In genomic region chr8:47947672-47948618, GRCm38 (mm10) we compare ENCODE assay signal across 11 mouse cellular contexts. TPM values are rescaled to one million over a fixed set of nuclear protein-coding genes. Genes with fewer than 3 reads are reported as not detected.
A peak's percentile ranks its signal among the peaks of the same experiment; 100 is the strongest.
DNase-seq lines count a peak whose midpoint lies in the region; ATAC-seq and TF ChIP-seq lines count a peak whose summit lies in the region.
"Had no signal": no experiment of that assay in that cellular context is flagged by ENCODE, and none has a peak within 500 bp of the region (broad histone marks: within the 10 kb centered on the region; RNA-seq: fewer than 3 reads in every experiment).

No protein-coding gene starts in this region.

- peaks cover 20% of the 10 kb centered on the region for H3K4me1 ChIP-seq in heart, embryonic 11.5 days (ENCODE audit: control insufficient read depth, insufficient read depth, low read length)
- peaks cover 40% of the 10 kb centered on the region for H3K4me1 ChIP-seq in heart, embryonic 10.5 days
- 0 out of 2 replicates have a peak, but pooled peaks cover 5% of the 10 kb centered on the region for H3K4me1 ChIP-seq in midbrain, embryonic 15.5 days
- no peaks in the 10 kb centered on the region for H3K4me1 ChIP-seq in midbrain, postnatal 0 days (ENCODE audit: insufficient read depth, low read length)
- peaks cover 9% of the 10 kb centered on the region; the same call in 1 of the 2 replicates for H3K4me1 ChIP-seq in intestine, embryonic 16.5 days (ENCODE audit: control insufficient read depth, insufficient read depth, low read length)

- no peak for ATAC-seq in heart, embryonic 11.5 days (replicated peaks; ENCODE audit: insufficient number of reproducible peaks, low FRiP score, low TSS enrichment)
- peak; percentile 57; the same call in 1 of the 2 replicates for ATAC-seq in midbrain, embryonic 15.5 days (replicated peaks)
- no peak for ATAC-seq in midbrain, postnatal 0 days (ENCODE audit: low FRiP score)
- ATAC-seq in intestine, embryonic 16.5 days: no peak

- no peak overlapping the region for H3K4me2 ChIP-seq in heart, embryonic 11.5 days
- H3K4me2 ChIP-seq in midbrain, embryonic 15.5 days: no peak overlapping the region; the same call in 1 of the 2 replicates
- H3K4me2 ChIP-seq in midbrain, postnatal 0 days (ENCODE audit: low read depth, low read length, poor library complexity, severe bottlenecking): no peak overlapping the region
- H3K4me2 ChIP-seq in intestine, embryonic 16.5 days (ENCODE audit: low read depth, low read length): no peak overlapping the region

- WGBS in heart, embryonic 11.5 days (ENCODE audit: insufficient replicate concordance): 68% methylated on average over 19 of the region's 19 CpGs
- 68% methylated on average over 19 of the region's 19 CpGs for WGBS in heart, embryonic 10.5 days
- WGBS in midbrain, embryonic 15.5 days: 62% methylated on average over 19 of the region's 19 CpGs
- WGBS in midbrain, postnatal 0 days: 65% methylated on average over 19 of the region's 19 CpGs
- WGBS in intestine, embryonic 16.5 days: 62% methylated on average over 19 of the region's 19 CpGs

- no peaks in the 10 kb centered on the region for H3K9me3 ChIP-seq in heart, embryonic 11.5 days (replicated peaks; ENCODE audit: control insufficient read depth, low read length)
- no peaks in the 10 kb centered on the region for H3K9me3 ChIP-seq in heart, embryonic 10.5 days
- H3K9me3 ChIP-seq in midbrain, embryonic 15.5 days: no peaks in the 10 kb centered on the region
- no peaks in the 10 kb centered on the region for H3K9me3 ChIP-seq in midbrain, postnatal 0 days (ENCODE audit: low read length)
- H3K9me3 ChIP-seq in intestine, embryonic 16.5 days (ENCODE audit: control insufficient read depth, low read length): no peaks in the 10 kb centered on the region

- no peaks in the 10 kb centered on the region for H3K27me3 ChIP-seq in heart, embryonic 11.5 days (ENCODE audit: control insufficient read depth, insufficient read depth, low read length)
- no peaks in the 10 kb centered on the region for H3K27me3 ChIP-seq in heart, embryonic 10.5 days (ENCODE audit: insufficient read depth, poor library complexity, severe bottlenecking)
- H3K27me3 ChIP-seq in midbrain, embryonic 15.5 days (replicated peaks): no peaks in the 10 kb centered on the region
- H3K27me3 ChIP-seq in midbrain, postnatal 0 days (ENCODE audit: insufficient read depth, low read length): no peaks in the 10 kb centered on the region
- H3K27me3 ChIP-seq in intestine, embryonic 16.5 days (replicated peaks; ENCODE audit: control insufficient read depth, insufficient read depth, low read length): no peaks in the 10 kb centered on the region

- H3K27ac ChIP-seq in heart, embryonic 11.5 days (ENCODE audit: low read depth, low read length): peak overlapping the region; percentile 35; the same call in 1 of the 2 replicates
- H3K27ac ChIP-seq in heart, embryonic 10.5 days: no peak overlapping the region
- no peak overlapping the region for H3K27ac ChIP-seq in midbrain, embryonic 15.5 days
- no peak overlapping the region for H3K27ac ChIP-seq in midbrain, postnatal 0 days (ENCODE audit: low read depth, low read length)
- H3K27ac ChIP-seq in intestine, embryonic 16.5 days (ENCODE audit: low read length): peak overlapping the region; percentile 40; the same call in 1 of the 2 replicates

- H3K36me3 ChIP-seq in heart, embryonic 11.5 days (ENCODE audit: control insufficient read depth, insufficient read depth, low read length): no peaks in the 10 kb centered on the region
- H3K36me3 ChIP-seq in heart, embryonic 10.5 days: peaks cover 9% of the 10 kb centered on the region; the same call in 1 of the 2 replicates
- H3K36me3 ChIP-seq in midbrain, embryonic 15.5 days (replicated peaks): no peaks in the 10 kb centered on the region
- H3K36me3 ChIP-seq in midbrain, postnatal 0 days (ENCODE audit: insufficient read depth, low read length): no peaks in the 10 kb centered on the region
- H3K36me3 ChIP-seq in intestine, embryonic 16.5 days (ENCODE audit: control insufficient read depth, insufficient read depth, low read length): no peaks in the 10 kb centered on the region

- no peak overlapping the region for H3K4me3 ChIP-seq in heart, embryonic 11.5 days (ENCODE audit: low read depth, low read length)
- no peak overlapping the region for H3K4me3 ChIP-seq in heart, embryonic 10.5 days
- no peak overlapping the region for H3K4me3 ChIP-seq in midbrain, embryonic 15.5 days
- no peak overlapping the region for H3K4me3 ChIP-seq in midbrain, postnatal 0 days (ENCODE audit: low read depth, low read length)
- H3K4me3 ChIP-seq in intestine, embryonic 16.5 days (ENCODE audit: low read length): no peak overlapping the region
- H3K4me3 ChIP-seq: myocyte had no signal

- no peak for DNase-seq in heart, embryonic 10.5 days (ENCODE audit: low spot score)
- no peak for DNase-seq in midbrain, postnatal 0 days (ENCODE audit: low spot score)
- DNase-seq in retina, embryonic 14.5 days (ENCODE audit: low spot score): peak; percentile 72
- DNase-seq in frontal cortex, adult 2 months (ENCODE audit: extremely low spot score in 1 of 2, low spot score in 1 of 2): no peak
- no peak for DNase-seq in gastrocnemius, adult 8-10 months (ENCODE audit: low spot score in 2 of 2)
- DNase-seq: kidney, postnatal 25 days; thymus, adult 18-20 months had no signal

- H3K9ac ChIP-seq in heart, embryonic 11.5 days (ENCODE audit: low read depth, low read length): no peak overlapping the region
- H3K9ac ChIP-seq in midbrain, embryonic 15.5 days: no peak overlapping the region
- H3K9ac ChIP-seq in midbrain, postnatal 0 days (replicated peaks; ENCODE audit: low read length, poor library complexity, severe bottlenecking): no peak overlapping the region
- H3K9ac ChIP-seq in intestine, embryonic 16.5 days (ENCODE audit: low read depth, low read length): no peak overlapping the region

- TF ChIP-seq CTCF in midbrain, postnatal 0 days (IDR thresholded peaks at IDR 0.05): no peak

RNA-seq across cellular contexts. Expression of gene Wwc2, which starts 42.8 kb away (rescaled TPM):
- polyA plus RNA-seq in heart, embryonic 11.5 days (2014; fragmentation: Nextera tagmentation; extraction: Ambion mirVana): 14.8 and 15.2 TPM in 2 replicates
- 16.7 and 19.2 TPM in 2 replicates for polyA plus RNA-seq in heart, embryonic 10.5 days (2016; fragmentation: Nextera tagmentation; extraction: Ambion mirVana)
- 5.6 and 5.9 TPM in 2 replicates for polyA plus RNA-seq in midbrain, embryonic 15.5 days (2015; fragmentation: Nextera tagmentation; extraction: Ambion mirVana)
- total RNA-seq in midbrain, postnatal 0 days (2014; rRNA removed): 9.6 and 10.1 TPM in 2 replicates
- polyA plus RNA-seq in midbrain, postnatal 0 days (2015; fragmentation: Nextera tagmentation; extraction: Ambion mirVana): 4.0 and 4.5 TPM in 2 replicates
- 5.6 and 7.0 TPM in 2 replicates for polyA plus RNA-seq in intestine, embryonic 16.5 days (2015; fragmentation: Nextera tagmentation; extraction: Ambion mirVana)
- polyA plus RNA-seq in frontal cortex, adult 2 months (2012; rRNA removed): 9.1 and 9.5 TPM in 2 replicates
- total RNA-seq in gastrocnemius, adult 8-10 months (2022): 1 to 10 TPM; 3.5 to 5.7 (median 5.0) TPM

Comparison
In these comparisons a context has a peak if more than half of its experiments do, and no peak if none do; other contexts are left out.
1. H3K27ac ChIP-seq: peak in heart, embryonic 11.5 days (single experiment) and intestine, embryonic 16.5 days (single experiment); none in heart, embryonic 10.5 days (single experiment), midbrain, embryonic 15.5 days (single experiment) and midbrain, postnatal 0 days (single experiment).